In the genomic region with DNA sequence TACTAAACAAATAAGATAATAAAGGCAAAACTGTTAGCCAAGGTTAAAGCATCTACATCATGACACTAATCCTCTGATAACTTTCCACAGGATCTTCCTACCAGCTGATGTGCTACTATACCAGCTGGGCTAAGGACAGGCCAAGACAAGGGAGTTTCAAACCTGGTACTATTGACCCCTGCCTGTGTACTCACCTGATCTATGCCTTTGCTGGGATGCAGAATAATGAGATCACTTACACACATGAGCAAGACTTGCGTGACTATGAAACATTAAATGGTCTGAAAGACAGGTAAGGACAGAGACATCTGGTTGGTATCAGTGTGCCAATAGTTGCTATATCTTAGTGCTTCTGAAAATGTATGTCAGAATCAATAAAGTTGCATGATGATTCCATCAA, we compare ENCODE assay signal across 10 mouse cellular contexts. TPM values are rescaled to one million over a fixed set of nuclear protein-coding genes. Genes with fewer than 3 reads are reported as not detected.
"Had no signal": no experiment of that assay in that cellular context is flagged by ENCODE, and none has a peak within 500 bp of the region (broad histone marks: within the 10 kb centered on the region; RNA-seq: fewer than 3 reads in every experiment).

No protein-coding gene starts in this region.

RNA-seq across cellular contexts. Expression of gene Chil4, which starts 56.4 kb away (rescaled TPM):
- polyA plus RNA-seq: neural tube, embryonic 13.5 days; neural tube, embryonic 14.5 days; neural tube, embryonic 15.5 days; small intestine, adult 2 months; spleen, adult 2 months; stomach, embryonic 14.5 days; stomach, embryonic 15.5 days; stomach, embryonic 16.5 days; testis, adult 2 months; urinary bladder, adult 2 months had no signal
